25 mouse cellular contexts compared by ENCODE assay signal in genomic region chr15:102972753-102973152, GRCm38 (mm10). TPM values are rescaled to one million over a fixed set of nuclear protein-coding genes. Genes with fewer than 3 reads are reported as not detected.
DNase-seq lines count a peak whose midpoint lies in the region; ATAC-seq lines count a peak whose summit lies in the region.
"Had no signal": no experiment of that assay in that cellular context is flagged by ENCODE, and none has a peak within 500 bp of the region (broad histone marks: within the 10 kb centered on the region; RNA-seq: fewer than 3 reads in every experiment).

No protein-coding gene starts in this region.

- DNase-seq in kidney, adult 9 months: no peak
- DNase-seq in neural tube, embryonic 11.5 days (ENCODE audit: low spot score): peak; percentile 20
- no peak for DNase-seq in neural tube, embryonic 10.5 days (ENCODE audit: extremely low spot score, low spot score)
- no peak for DNase-seq in MN1 (ENCODE audit: low spot score)
- no peak for DNase-seq in layer of hippocampus, adult 8-10 months (ENCODE audit: low spot score in 2 of 2)
- DNase-seq: adrenal gland, adult 2 months; cerebellum, adult 8-10 months; lung, adult 2 months; thymus, postnatal 14 days had no signal

- ATAC-seq in kidney, embryonic 14.5 days (ENCODE audit: low FRiP score, low TSS enrichment): no peak
- ATAC-seq in neural tube, embryonic 11.5 days (ENCODE audit: insufficient read depth, low FRiP score, low TSS enrichment): no peak
- ATAC-seq in limb, embryonic 15.5 days (ENCODE audit: insufficient number of reproducible peaks, low FRiP score, low TSS enrichment, low read depth): no peak
- ATAC-seq: forebrain, embryonic 13.5 days; inflammation-experienced regulatory T-cells, adult 6 months; midbrain, embryonic 16.5 days had no signal

- peaks cover 8% of the 10 kb centered on the region for H3K4me1 ChIP-seq in kidney, embryonic 14.5 days (ENCODE audit: control insufficient read depth, insufficient read depth, low read length)
- peaks cover 4% of the 10 kb centered on the region; the same call in 1 of the 2 replicates for H3K4me1 ChIP-seq in neural tube, embryonic 11.5 days (ENCODE audit: control insufficient read depth, insufficient read depth, low read length)
- H3K4me1 ChIP-seq in limb, embryonic 15.5 days: peaks cover 22% of the 10 kb centered on the region
- H3K4me1 ChIP-seq: forebrain, embryonic 13.5 days; hindbrain, embryonic 13.5 days had no signal

- 2% methylated on average over 6 of the region's 6 CpGs for WGBS in kidney, embryonic 14.5 days
- 2% methylated on average over 6 of the region's 6 CpGs for WGBS in neural tube, embryonic 11.5 days
- 11% methylated on average over 6 of the region's 6 CpGs for WGBS in limb, embryonic 15.5 days

- peak overlapping the region; percentile 89 for H3K27ac ChIP-seq in kidney, embryonic 14.5 days (ENCODE audit: low read depth, low read length)
- H3K27ac ChIP-seq in neural tube, embryonic 11.5 days (ENCODE audit: low read depth, low read length): peak overlapping the region; percentile 83
- H3K27ac ChIP-seq in limb, embryonic 15.5 days: no peak overlapping the region
- H3K27ac ChIP-seq: forebrain, embryonic 13.5 days; hindbrain, embryonic 13.5 days had no signal

- H3K9me3 ChIP-seq in kidney, embryonic 14.5 days (ENCODE audit: control insufficient read depth, low read length): no peaks in the 10 kb centered on the region
- no peaks in the 10 kb centered on the region for H3K9me3 ChIP-seq in neural tube, embryonic 11.5 days (ENCODE audit: control insufficient read depth, low read length)
- no peaks in the 10 kb centered on the region for H3K9me3 ChIP-seq in limb, embryonic 15.5 days
- H3K9me3 ChIP-seq: forebrain, embryonic 13.5 days; heart, embryonic 12.5 days; hindbrain, embryonic 13.5 days; megakaryocyte, embryonic 14.5 days had no signal

- H3K4me2 ChIP-seq in kidney, embryonic 14.5 days (replicated peaks; ENCODE audit: low read depth, low read length): peak overlapping the region; percentile 89
- H3K4me2 ChIP-seq in neural tube, embryonic 11.5 days (ENCODE audit: low read depth): peak overlapping the region; percentile 90
- peak overlapping the region; percentile 29; the same call in 1 of the 2 replicates for H3K4me2 ChIP-seq in limb, embryonic 15.5 days
- H3K4me2 ChIP-seq: forebrain, embryonic 13.5 days; heart, embryonic 12.5 days; hindbrain, embryonic 13.5 days had no signal

- peaks cover 14% of the 10 kb centered on the region for H3K27me3 ChIP-seq in kidney, embryonic 14.5 days (ENCODE audit: control insufficient read depth, insufficient read depth, low read length)
- H3K27me3 ChIP-seq in neural tube, embryonic 11.5 days (ENCODE audit: control insufficient read depth, insufficient read depth, low read length): peaks cover 78% of the 10 kb centered on the region
- peaks cover 93% of the 10 kb centered on the region for H3K27me3 ChIP-seq in limb, embryonic 15.5 days

- H3K36me3 ChIP-seq in kidney, embryonic 14.5 days (ENCODE audit: control insufficient read depth, insufficient read depth, low read length): no peaks in the 10 kb centered on the region
- no peaks in the 10 kb centered on the region for H3K36me3 ChIP-seq in neural tube, embryonic 11.5 days (ENCODE audit: control insufficient read depth, insufficient read depth, low read length)
- no peaks in the 10 kb centered on the region for H3K36me3 ChIP-seq in limb, embryonic 15.5 days
- H3K36me3 ChIP-seq: heart, embryonic 12.5 days; hindbrain, embryonic 13.5 days had no signal

- H3K9ac ChIP-seq in kidney, embryonic 14.5 days (ENCODE audit: low read depth, low read length): peak overlapping the region; percentile 80
- H3K9ac ChIP-seq in neural tube, embryonic 11.5 days (ENCODE audit: low read length): peak overlapping the region; percentile 100
- no peak overlapping the region for H3K9ac ChIP-seq in limb, embryonic 15.5 days
- H3K9ac ChIP-seq: forebrain, embryonic 13.5 days; heart, embryonic 12.5 days; hindbrain, embryonic 13.5 days had no signal

- peak overlapping the region; percentile 70 for H3K4me3 ChIP-seq in kidney, embryonic 14.5 days (ENCODE audit: low read length)
- H3K4me3 ChIP-seq in neural tube, embryonic 11.5 days (ENCODE audit: low read depth, low read length): peak overlapping the region; percentile 95
- H3K4me3 ChIP-seq in limb, embryonic 15.5 days: peak overlapping the region; percentile 17; the same call in 1 of the 2 replicates
- H3K4me3 ChIP-seq: erythroblast, embryonic 14.5 days; forebrain, embryonic 13.5 days; heart, embryonic 12.5 days; hindbrain, embryonic 13.5 days; megakaryocyte, embryonic 14.5 days had no signal

RNA-seq across cellular contexts. Expression of gene Hoxc9, which starts 3.5 kb away (rescaled TPM):
- polyA plus RNA-seq in kidney, embryonic 14.5 days (2014; fragmentation: Nextera tagmentation; extraction: Ambion mirVana): 10.3 and 10.7 TPM in 2 replicates
- 36.1 and 40.0 TPM in 2 replicates for polyA plus RNA-seq in neural tube, embryonic 11.5 days (2014; fragmentation: Nextera tagmentation; extraction: Ambion mirVana)
- polyA plus RNA-seq in limb, embryonic 15.5 days (2015; fragmentation: Nextera tagmentation; extraction: Ambion mirVana): 0.93 and 1.3 TPM in 2 replicates
- not detected for total RNA-seq in layer of hippocampus, adult 8-10 months (2022)
- total RNA-seq: common myeloid progenitor, adult 5-6 weeks; heart, postnatal 25 days; left cerebral cortex, adult 18-20 months; liver, adult 2 months had no signal
- polyA plus RNA-seq: embryonic facial prominence, embryonic 11.5 days; erythroblast, embryonic 14.5 days; forebrain, embryonic 13.5 days; frontal cortex, adult 2 months; heart, embryonic 12.5 days; inflammation-experienced regulatory T-cells, adult 6 months; liver, adult 2 months; lung, adult 2 months; midbrain, embryonic 16.5 days had no signal

RNA-seq across cellular contexts. Expression of gene Hoxc5, which starts 5.5 kb away (rescaled TPM):
- polyA plus RNA-seq in kidney, embryonic 14.5 days (2014; fragmentation: Nextera tagmentation; extraction: Ambion mirVana): 5.1 and 5.8 TPM in 2 replicates
- polyA plus RNA-seq in neural tube, embryonic 11.5 days (2014; fragmentation: Nextera tagmentation; extraction: Ambion mirVana): 36.3 and 37.3 TPM in 2 replicates
- 2.3 TPM in 2 replicates for polyA plus RNA-seq in limb, embryonic 15.5 days (2015; fragmentation: Nextera tagmentation; extraction: Ambion mirVana)
- not detected for total RNA-seq in layer of hippocampus, adult 8-10 months (2022)
- total RNA-seq: common myeloid progenitor, adult 5-6 weeks; heart, postnatal 25 days; left cerebral cortex, adult 18-20 months had no signal
- polyA plus RNA-seq: erythroblast, embryonic 14.5 days; forebrain, embryonic 13.5 days; frontal cortex, adult 2 months; inflammation-experienced regulatory T-cells, adult 6 months; liver, adult 2 months; midbrain, embryonic 16.5 days had no signal

RNA-seq across cellular contexts. Expression of gene Hoxc10, which starts 6.2 kb away (rescaled TPM):
- 62.9 and 64.5 TPM in 2 replicates for polyA plus RNA-seq in kidney, embryonic 14.5 days (2014; fragmentation: Nextera tagmentation; extraction: Ambion mirVana)
- polyA plus RNA-seq in neural tube, embryonic 11.5 days (2014; fragmentation: Nextera tagmentation; extraction: Ambion mirVana): 58.3 and 60.4 TPM in 2 replicates
- 5.6 and 6.0 TPM in 2 replicates for polyA plus RNA-seq in limb, embryonic 15.5 days (2015; fragmentation: Nextera tagmentation; extraction: Ambion mirVana)
- not detected for total RNA-seq in layer of hippocampus, adult 8-10 months (2022)
- total RNA-seq: common myeloid progenitor, adult 5-6 weeks; heart, postnatal 25 days; left cerebral cortex, adult 18-20 months; liver, adult 2 months had no signal
- polyA plus RNA-seq: adrenal gland, adult 2 months; embryonic facial prominence, embryonic 11.5 days; erythroblast, embryonic 14.5 days; forebrain, embryonic 13.5 days; frontal cortex, adult 2 months; heart, embryonic 12.5 days; hindbrain, embryonic 13.5 days; inflammation-experienced regulatory T-cells, adult 6 months; liver, adult 2 months; lung, adult 2 months; midbrain, embryonic 16.5 days had no signal

RNA-seq across cellular contexts. Expression of gene Hoxc8, which starts 17.7 kb away (rescaled TPM):
- polyA plus RNA-seq in kidney, embryonic 14.5 days (2014; fragmentation: Nextera tagmentation; extraction: Ambion mirVana): 12.6 and 13.8 TPM in 2 replicates
- polyA plus RNA-seq in neural tube, embryonic 11.5 days (2014; fragmentation: Nextera tagmentation; extraction: Ambion mirVana): 63.7 and 67.1 TPM in 2 replicates
- 1.5 and 3.0 TPM in 2 replicates for polyA plus RNA-seq in limb, embryonic 15.5 days (2015; fragmentation: Nextera tagmentation; extraction: Ambion mirVana)
- not detected for total RNA-seq in layer of hippocampus, adult 8-10 months (2022)
- total RNA-seq: common myeloid progenitor, adult 5-6 weeks; heart, postnatal 25 days; left cerebral cortex, adult 18-20 months; liver, adult 2 months had no signal
- polyA plus RNA-seq: embryonic facial prominence, embryonic 11.5 days; erythroblast, embryonic 14.5 days; forebrain, embryonic 13.5 days; frontal cortex, adult 2 months; liver, adult 2 months; lung, adult 2 months; midbrain, embryonic 16.5 days had no signal

RNA-seq across cellular contexts. Expression of gene Hoxc11, which starts 18.5 kb away (rescaled TPM):
- 2.9 and 4.4 TPM in 2 replicates for polyA plus RNA-seq in kidney, embryonic 14.5 days (2014; fragmentation: Nextera tagmentation; extraction: Ambion mirVana)
- 1.9 and 2.0 TPM in 2 replicates for polyA plus RNA-seq in neural tube, embryonic 11.5 days (2014; fragmentation: Nextera tagmentation; extraction: Ambion mirVana)
- 1.5 and 1.7 TPM in 2 replicates for polyA plus RNA-seq in limb, embryonic 15.5 days (2015; fragmentation: Nextera tagmentation; extraction: Ambion mirVana)
- total RNA-seq in layer of hippocampus, adult 8-10 months (2022): not detected
- total RNA-seq: adrenal gland, adult 2 months; common myeloid progenitor, adult 5-6 weeks; heart, postnatal 25 days; left cerebral cortex, adult 18-20 months; liver, adult 2 months had no signal
- polyA plus RNA-seq: adrenal gland, adult 2 months; embryonic facial prominence, embryonic 11.5 days; erythroblast, embryonic 14.5 days; forebrain, embryonic 13.5 days; frontal cortex, adult 2 months; heart, embryonic 12.5 days; hindbrain, embryonic 13.5 days; inflammation-experienced regulatory T-cells, adult 6 months; liver, adult 2 months; lung, adult 2 months; midbrain, embryonic 16.5 days; testis, adult 2 months had no signal

Comparison
In these comparisons a context has a peak if more than half of its experiments do, and no peak if none do; other contexts are left out.
1. H3K4me2 ChIP-seq: peak in every context shown above with its lines; median percentile 90 in neural tube, embryonic 11.5 days; 89 in kidney, embryonic 14.5 days; 29 in limb, embryonic 15.5 days.
2. H3K4me3 ChIP-seq: peak in every context shown above with its lines; median percentile 95 in neural tube, embryonic 11.5 days; 70 in kidney, embryonic 14.5 days; 17 in limb, embryonic 15.5 days.